ENCODE assay signal across 7 mouse cellular contexts in genomic region chr3:51739049-51739834, GRCm38 (mm10).
DNase-seq lines count a peak whose midpoint lies in the region; ATAC-seq and TF ChIP-seq lines count a peak whose summit lies in the region.

No protein-coding gene starts in this region.

- peak; percentile 31 for TF ChIP-seq RAD21 in MEL (IDR thresholded peaks at IDR 0.05; ENCODE audit: low read depth, low read length)

- H3K27me3 ChIP-seq in MEL (ENCODE audit: control insufficient read depth in 1 of 2, insufficient read depth in 2 of 2, low read length in 2 of 2): no peaks in the 10 kb centered on the region
- no peaks in the 10 kb centered on the region for H3K27me3 ChIP-seq in forebrain, embryonic 14.5 days (replicated peaks; ENCODE audit: control insufficient read depth, insufficient read depth, low read length)
- no peaks in the 10 kb centered on the region for H3K27me3 ChIP-seq in kidney, embryonic 14.5 days (ENCODE audit: control insufficient read depth, insufficient read depth, low read length)

- DNase-seq in 416B (ENCODE audit: low read depth) (peak; percentile 90), MEL (ENCODE audit: low read depth, low spot score) (peak; percentile 95)
- peak; percentile 83 for DNase-seq in forebrain, embryonic 14.5 days (ENCODE audit: low spot score)
- DNase-seq in B cell, adult 2 months: no peak
- no peak for DNase-seq in right cerebral cortex, adult 2 months (ENCODE audit: low spot score in 2 of 2)

- peak overlapping the region; percentile 78 for H3K27ac ChIP-seq in MEL (ENCODE audit: control insufficient read depth, low read depth, low read length)
- peak overlapping the region; percentile 82 for H3K27ac ChIP-seq in forebrain, embryonic 14.5 days (ENCODE audit: low read depth, low read length)
- peak overlapping the region; percentile 84 for H3K27ac ChIP-seq in kidney, embryonic 14.5 days (ENCODE audit: low read depth, low read length)

- peak; percentile 88 for ATAC-seq in forebrain, embryonic 14.5 days
- peak; percentile 86 for ATAC-seq in kidney, embryonic 14.5 days (ENCODE audit: low FRiP score, low TSS enrichment)
- peak; percentile 88 for ATAC-seq in megakaryocyte-erythroid progenitor cell, adult 5-6 weeks (replicated peaks; ENCODE audit: low FRiP score, low TSS enrichment, poor library complexity, severe bottlenecking)

- H3K79me2 ChIP-seq in MEL (ENCODE audit: control insufficient read depth, insufficient read depth, low read length, poor library complexity): no peaks in the 10 kb centered on the region

- TF ChIP-seq EP300 in MEL (IDR thresholded peaks at IDR 0.05; ENCODE audit: low read depth in 1 of 2, low read length in 2 of 2): peak; percentile 91 to 94

- peak in 1 of 2 experiments; percentile 40; a peak in 1 of 4 replicates for TF ChIP-seq POLR2A in MEL (IDR thresholded peaks at IDR 0.05; ENCODE audit: control insufficient read depth in 1 of 2, insufficient read depth in 1 of 2, low read depth in 1 of 2, low read length in 2 of 2, poor library complexity in 1 of 2)

- peak overlapping the region; percentile 34 for H3K4me2 ChIP-seq in forebrain, embryonic 14.5 days (ENCODE audit: low read length)
- H3K4me2 ChIP-seq in kidney, embryonic 14.5 days (replicated peaks; ENCODE audit: low read depth, low read length): peak overlapping the region; percentile 19

- peak; percentile 24 to 54 (median 28) for TF ChIP-seq CTCF in MEL (IDR thresholded peaks at IDR 0.05 in 2 of 3, conservative IDR thresholded peaks at IDR 0.05 in 1 of 3; ENCODE audit: control insufficient read depth in 1 of 3, insufficient read depth in 1 of 3, low read depth in 2 of 3, low read length in 3 of 3, poor library complexity in 1 of 3, severe bottlenecking in 1 of 3)

- H3K9me3 ChIP-seq in MEL (replicated peaks; ENCODE audit: insufficient read depth, low read length): no peaks in the 10 kb centered on the region
- no peaks in the 10 kb centered on the region for H3K9me3 ChIP-seq in forebrain, embryonic 14.5 days (replicated peaks; ENCODE audit: control insufficient read depth, low read length)
- H3K9me3 ChIP-seq in kidney, embryonic 14.5 days (ENCODE audit: control insufficient read depth, low read length): no peaks in the 10 kb centered on the region

- H3K4me1 ChIP-seq in MEL (ENCODE audit: control insufficient read depth in 1 of 2, insufficient read depth in 2 of 2, low read length in 2 of 2): peaks cover 34 to 56% of the 10 kb centered on the region in 2 experiments
- peaks cover 8% of the 10 kb centered on the region for H3K4me1 ChIP-seq in forebrain, embryonic 14.5 days (ENCODE audit: control insufficient read depth, insufficient read depth, low read length)
- H3K4me1 ChIP-seq in kidney, embryonic 14.5 days (ENCODE audit: control insufficient read depth, insufficient read depth, low read length): peaks cover 20% of the 10 kb centered on the region

- H3K4me3 ChIP-seq in MEL (ENCODE audit: control insufficient read depth in 1 of 2, insufficient read depth in 1 of 2, low read depth in 2 of 2, low read length in 2 of 2): peak overlapping the region; percentile 24 to 30
- H3K4me3 ChIP-seq in forebrain, embryonic 14.5 days (ENCODE audit: low read depth, low read length): no peak overlapping the region
- no peak overlapping the region for H3K4me3 ChIP-seq in kidney, embryonic 14.5 days (ENCODE audit: low read length)

- peak overlapping the region; percentile 53 for H3K9ac ChIP-seq in MEL (ENCODE audit: control insufficient read depth, low read depth, low read length, poor library complexity, severe bottlenecking)
- peak overlapping the region; percentile 54 for H3K9ac ChIP-seq in forebrain, embryonic 14.5 days (ENCODE audit: low read length)
- peak overlapping the region; percentile 40; the same call in 1 of the 2 replicates for H3K9ac ChIP-seq in kidney, embryonic 14.5 days (ENCODE audit: low read depth, low read length)

- WGBS in forebrain, embryonic 14.5 days: 7% methylated on average over 12 of the region's 12 CpGs
- WGBS in kidney, embryonic 14.5 days: under 1% methylated on average over 12 of the region's 12 CpGs

- peaks cover 0 to 40% of the 10 kb centered on the region in 2 experiments; a peak in 2 of 4 replicates for H3K36me3 ChIP-seq in MEL (ENCODE audit: control insufficient read depth in 1 of 2, insufficient read depth in 2 of 2, low read length in 2 of 2)
- H3K36me3 ChIP-seq in forebrain, embryonic 14.5 days (ENCODE audit: control insufficient read depth, insufficient read depth, low read length): no peaks in the 10 kb centered on the region
- no peaks in the 10 kb centered on the region for H3K36me3 ChIP-seq in kidney, embryonic 14.5 days (ENCODE audit: control insufficient read depth, insufficient read depth, low read length)

TF ChIP-seq in MEL, 35 proteins besides CTCF, POLR2A, EP300 and RAD21:
- 0 out of 2 replicates have a peak, but pooled peaks have one; percentile 29 for TF ChIP-seq HCFC1 (IDR thresholded peaks at IDR 0.05; ENCODE audit: low read depth, low read length)
- TF ChIP-seq NELFE (IDR thresholded peaks at IDR 0.05; ENCODE audit: low read depth, low read length): no peak
- peak; percentile 93 for TF ChIP-seq TCF12 (IDR thresholded peaks at IDR 0.05; ENCODE audit: low read depth, low read length)
- TF ChIP-seq POLR2AphosphoS5 (IDR thresholded peaks at IDR 0.05; ENCODE audit: borderline replicate concordance, low read depth, low read length): no peak
- no peak for TF ChIP-seq MEF2A (IDR thresholded peaks at IDR 0.05; ENCODE audit: extremely low read depth, insufficient replicate concordance, low read depth, low read length, poor library complexity, severe bottlenecking)
- no peak for TF ChIP-seq USF2 (IDR thresholded peaks at IDR 0.05; ENCODE audit: borderline replicate concordance in 1 of 2, insufficient read depth in 1 of 2, low read depth in 1 of 2, low read length in 2 of 2)
- no peak for TF ChIP-seq CHD1 (IDR thresholded peaks at IDR 0.05; ENCODE audit: low read depth, low read length)
- TF ChIP-seq TBP (IDR thresholded peaks at IDR 0.05; ENCODE audit: low read depth, low read length): no peak
- no peak for TF ChIP-seq POLR2AphosphoS2 (IDR thresholded peaks at IDR 0.05; ENCODE audit: low read length)
- TF ChIP-seq SMC3 (IDR thresholded peaks at IDR 0.05; ENCODE audit: low read depth, low read length): peak; percentile 24; the same call in 1 of the 2 replicates
- no peak for TF ChIP-seq UBTF (IDR thresholded peaks at IDR 0.05; ENCODE audit: borderline replicate concordance, insufficient read depth, low read depth, low read length)
- TF ChIP-seq USF1 (IDR thresholded peaks at IDR 0.05; ENCODE audit: low read depth, low read length): no peak
- peak; percentile 79 for TF ChIP-seq ETS1 (IDR thresholded peaks at IDR 0.05; ENCODE audit: low read depth, low read length)
- peak; percentile 92 for TF ChIP-seq GATA1 (IDR thresholded peaks at IDR 0.05; ENCODE audit: low read depth, low read length)
- peak; percentile 47; the same call in 1 of the 2 replicates for TF ChIP-seq SIN3A (IDR thresholded peaks at IDR 0.05; ENCODE audit: low read length)
- TF ChIP-seq MXI1 (IDR thresholded peaks at IDR 0.05; ENCODE audit: low read depth, low read length): 0 out of 2 replicates have a peak, but pooled peaks have one; percentile 23
- peak; percentile 51; the same call in 1 of the 2 replicates for TF ChIP-seq ELF1 (IDR thresholded peaks at IDR 0.05; ENCODE audit: low read depth, low read length)
- no peak for TF ChIP-seq KAT2A (conservative IDR thresholded peaks at IDR 0.05; ENCODE audit: low read depth, low read length)
- TF ChIP-seq E2F4 (IDR thresholded peaks at IDR 0.05; ENCODE audit: borderline replicate concordance, low read depth, low read length): no peak
- TF ChIP-seq RCOR1 (IDR thresholded peaks at IDR 0.05; ENCODE audit: low read depth, low read length): peak; percentile 90
- peak; percentile 53; the same call in 1 of the 2 replicates for TF ChIP-seq MAZ (IDR thresholded peaks at IDR 0.05; ENCODE audit: low read depth, low read length)
- TF ChIP-seq BHLHE40 (IDR thresholded peaks at IDR 0.05; ENCODE audit: borderline replicate concordance, low read depth, low read length): 0 out of 2 replicates have a peak, but pooled peaks have one; percentile 24
- TF ChIP-seq TAL1 (IDR thresholded peaks at IDR 0.05; ENCODE audit: low read length): peak; percentile 68
- TF ChIP-seq MYB (IDR thresholded peaks at IDR 0.05; ENCODE audit: low read depth, low read length): peak; percentile 14; the same call in 1 of the 2 replicates
- TF ChIP-seq MYC (IDR thresholded peaks at IDR 0.05; ENCODE audit: low read depth, low read length): peak; percentile 63; the same call in 1 of the 2 replicates

Comparison
In these comparisons a context has a peak if more than half of its experiments do, and no peak if none do; other contexts are left out.
1. DNase-seq: peak in 416B (single experiment), MEL (single experiment) and forebrain, embryonic 14.5 days (single experiment); none in B cell, adult 2 months (0 of 2) and right cerebral cortex, adult 2 months (0 of 2).
2. H3K4me3 ChIP-seq: peak in MEL (2 of 2); none in forebrain, embryonic 14.5 days (single experiment) and kidney, embryonic 14.5 days (single experiment).
3. Peak in every context shown above with its lines, with median percentiles within 50 percentile points of each other: H3K27ac ChIP-seq, H3K9ac ChIP-seq and ATAC-seq.